Mouse (Mus musculus) erythroblast, embryonic 14.5 days (primary cell): ENCODE measurements around the gene Poldip3. TPM values are rescaled to one million over a fixed set of nuclear protein-coding genes. Genes with fewer than 3 reads are reported as not detected.

Experiments
- H3K27me3 ChIP-seq: 2 replicates; pipeline ENCODE4 v1.6.1; 2012; ENCODE audit warnings: inconsistent platforms; ENCODE audit not compliant: control insufficient read depth
- H3K36me3 ChIP-seq: 2 replicates; pipeline ENCODE4 v1.6.1; 2012; ENCODE audit warnings: mild to moderate bottlenecking, inconsistent platforms; ENCODE audit not compliant: control insufficient read depth
- H3K4me1 ChIP-seq: 2 replicates; pipeline ENCODE4 v1.6.1; 2012; ENCODE audit warnings: inconsistent platforms; ENCODE audit not compliant: control insufficient read depth
- H3K4me3 ChIP-seq: replicated peaks from 2 replicates; pipeline ENCODE3; 2012; ENCODE audit warnings: moderate library complexity, mild to moderate bottlenecking, inconsistent platforms
- H3K9me3 ChIP-seq: 2 replicates; pipeline ENCODE4 v1.6.1; 2012; ENCODE audit warnings: low read length, inconsistent platforms, mixed read lengths; ENCODE audit not compliant: control insufficient read depth
- GATA1 ChIP-seq: IDR thresholded peaks from 2 replicates; pipeline ENCODE4 v1.6.1; 2012; ENCODE audit warnings: low read length, inconsistent platforms, mixed read lengths
- TAL1 ChIP-seq: IDR thresholded peaks from 3 replicates; pipeline ENCODE4 v1.6.1; 2012; ENCODE audit warnings: low read length, inconsistent platforms, mixed read lengths
- polyA plus RNA-seq: library from polyadenylated mRNA; stranded (reverse); fragments of >175 nt; gene quantifications from 2 replicates; pipeline ENCODE4 v1.2.3, GENCODE M21; 2012

Gene Poldip3
- 7.8 and 8.4 TPM in 2 replicates for polyA plus RNA-seq

DNA sequence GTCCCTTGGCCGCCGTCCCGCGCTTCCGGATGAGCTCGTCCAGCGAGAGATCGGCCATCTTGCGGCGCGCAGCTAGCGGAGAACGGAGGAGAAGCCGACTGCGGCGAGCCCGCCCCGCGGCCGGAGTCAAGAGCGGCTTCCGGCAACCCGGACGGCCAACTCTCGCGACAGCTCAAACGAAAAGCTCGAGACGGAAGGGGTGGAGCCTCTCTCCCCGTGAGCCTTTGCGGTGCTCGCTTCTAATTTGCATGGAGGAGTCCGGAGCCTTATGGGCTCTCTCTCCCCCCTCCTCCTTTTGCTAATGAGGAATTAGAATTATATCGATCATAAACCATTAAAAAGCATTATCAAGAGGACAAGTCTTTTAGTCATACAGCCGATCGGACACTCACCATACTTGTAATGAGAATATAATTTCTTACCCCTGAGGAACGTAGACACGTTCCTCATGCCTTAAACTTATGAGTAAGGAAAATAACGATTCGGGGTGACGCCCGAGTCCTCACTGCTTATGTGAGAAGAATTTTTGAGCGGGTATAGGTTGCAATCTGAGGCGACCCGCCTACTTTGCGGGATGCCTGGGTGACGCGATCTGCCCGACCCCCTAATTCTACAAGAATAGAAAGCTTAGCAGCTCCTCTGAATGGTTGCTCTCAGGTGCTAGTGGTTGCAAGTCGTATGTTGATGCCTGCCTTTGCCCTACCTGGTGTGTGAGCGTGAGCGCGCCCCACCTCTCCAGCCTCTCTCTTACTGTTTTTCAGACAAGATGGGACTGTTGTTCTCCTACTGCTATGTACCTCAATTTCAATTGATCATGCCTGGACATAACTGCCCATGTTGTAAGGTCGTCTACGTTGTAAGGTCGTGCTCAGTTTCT, at the start of gene Poldip3:
TSS of gene Poldip3 (minus strand) at position 189 of the 877 bp plus-strand sequence.
- Histone ChIP-seq H3K4me1 (peaks cover 52% of the 10 kb centered on the region), H3K27me3 (no peaks in the 10 kb centered on the region), H3K9me3 (no peaks in the 10 kb centered on the region), H3K4me3 (peak within 1 kb of the TSS; percentile 97), H3K36me3 (peaks cover 67% of the 10 kb centered on the region)
- no peak for TF ChIP-seq TAL1
- no peak for TF ChIP-seq GATA1

- no peaks in the 10 kb centered on the region for H3K4me1 ChIP-seq
- H3K36me3 ChIP-seq: no peaks in the 10 kb centered on the region
- H3K9me3 ChIP-seq: peaks cover 12% of the 10 kb centered on the region
- H3K4me3 ChIP-seq: no peak overlapping the region
- TF ChIP-seq TAL1 (no peak), GATA1 (no peak)
- peaks cover under 1% of the 10 kb centered on the region for H3K27me3 ChIP-seq
Measured at GRCm38 (mm10) chr15:83193413-83193812, 44.2 kb upstream of the Poldip3 start.

DNA sequence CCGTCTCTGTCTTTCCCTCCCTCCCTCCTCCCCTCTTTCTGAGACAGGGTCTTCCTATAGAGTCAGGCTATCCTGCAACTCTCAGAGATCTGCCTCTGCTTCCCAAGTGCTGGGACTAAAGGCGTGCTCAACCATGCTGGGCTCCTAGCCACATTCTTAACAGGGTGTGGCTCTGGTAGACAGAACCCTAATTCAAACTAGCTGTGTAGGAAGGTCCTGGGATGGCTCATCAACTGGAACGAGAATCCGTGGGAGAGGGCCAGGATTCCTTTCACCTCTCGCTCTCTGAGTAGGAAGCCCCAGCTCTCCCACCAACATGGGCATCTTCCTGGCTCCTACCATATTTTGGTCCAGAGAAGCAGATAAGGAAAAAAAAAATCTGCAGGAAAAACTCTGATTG, 33.2 kb upstream of the Poldip3 start:
- no peak overlapping the region for H3K4me3 ChIP-seq
- H3K4me1 ChIP-seq: peaks cover 16% of the 10 kb centered on the region
- peaks cover 8% of the 10 kb centered on the region for H3K27me3 ChIP-seq
- no peak for TF ChIP-seq GATA1
- TF ChIP-seq TAL1: no peak
- peaks cover 3% of the 10 kb centered on the region for H3K36me3 ChIP-seq
- H3K9me3 ChIP-seq: no peaks in the 10 kb centered on the region

- Histone ChIP-seq H3K4me3 (no peak overlapping the region), H3K27me3 (peaks cover 8% of the 10 kb centered on the region), H3K36me3 (peaks cover 3% of the 10 kb centered on the region), H3K9me3 (no peaks in the 10 kb centered on the region), H3K4me1 (peaks cover 16% of the 10 kb centered on the region)
- TF ChIP-seq GATA1 (no peak), TAL1 (no peak)
Measured at GRCm38 (mm10) chr15:83181800-83182330, 32.7 kb upstream of the Poldip3 start.

DNA sequence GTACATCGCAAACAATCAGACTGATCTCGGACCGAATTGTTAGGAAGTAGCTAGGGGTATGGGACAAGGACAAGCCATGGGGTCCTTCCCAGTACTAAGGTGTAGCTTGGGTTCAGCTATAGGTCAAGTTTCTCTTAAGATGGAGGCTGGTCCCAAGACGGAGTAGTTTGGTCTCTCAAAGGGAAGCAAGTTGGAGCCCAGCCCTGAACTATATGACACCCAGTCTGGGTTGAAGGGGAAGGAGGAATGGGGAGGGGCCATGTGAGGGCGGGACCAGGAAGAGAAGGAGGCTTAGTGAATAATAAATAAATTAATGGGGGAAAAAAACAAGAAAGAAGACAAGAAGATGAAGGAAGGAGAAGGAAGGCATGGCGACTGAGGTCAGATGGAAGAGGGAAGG, 30.8 kb upstream of the Poldip3 start:
- TF ChIP-seq GATA1: no peak
- TF ChIP-seq TAL1: no peak
- Histone ChIP-seq H3K36me3 (peaks cover 15% of the 10 kb centered on the region), H3K27me3 (no peaks in the 10 kb centered on the region), H3K4me3 (no peak overlapping the region), H3K4me1 (peaks cover 25% of the 10 kb centered on the region), H3K9me3 (no peaks in the 10 kb centered on the region)

DNA sequence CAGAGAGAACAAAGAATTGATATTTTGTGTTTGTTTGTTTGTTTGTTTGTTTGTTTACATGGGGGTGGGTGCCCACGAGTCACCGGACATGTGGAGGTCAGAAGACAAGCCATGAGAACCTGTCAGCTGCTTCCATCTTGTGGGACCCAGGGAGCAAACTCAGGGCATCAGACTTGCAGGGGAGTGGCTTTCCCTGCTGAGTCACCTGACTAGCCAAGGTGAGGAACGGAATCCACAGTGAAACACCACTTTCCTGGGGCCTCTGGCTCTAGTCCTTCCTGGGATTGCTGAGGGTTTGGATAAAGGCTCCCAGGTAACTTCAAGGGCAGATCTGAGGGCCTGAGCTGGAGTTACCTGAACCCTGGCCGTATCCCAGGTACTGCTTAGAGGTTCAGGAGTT, 27.5 kb upstream of the Poldip3 start:
- Histone ChIP-seq H3K36me3 (peaks cover 40% of the 10 kb centered on the region), H3K4me1 (peaks cover 38% of the 10 kb centered on the region), H3K27me3 (no peaks in the 10 kb centered on the region), H3K9me3 (no peaks in the 10 kb centered on the region), H3K4me3 (no peak overlapping the region)
- no peak for TF ChIP-seq TAL1
- TF ChIP-seq GATA1: no peak

- no peaks in the 10 kb centered on the region for H3K27me3 ChIP-seq
- TF ChIP-seq TAL1 (no peak), GATA1 (no peak)
- peaks cover 56% of the 10 kb centered on the region for H3K36me3 ChIP-seq
- H3K4me1 ChIP-seq: peaks cover 58% of the 10 kb centered on the region
- no peaks in the 10 kb centered on the region for H3K9me3 ChIP-seq
- H3K4me3 ChIP-seq: no peak overlapping the region
Measured at GRCm38 (mm10) chr15:83173914-83174884, 25.0 kb upstream of the Poldip3 start.

DNA sequence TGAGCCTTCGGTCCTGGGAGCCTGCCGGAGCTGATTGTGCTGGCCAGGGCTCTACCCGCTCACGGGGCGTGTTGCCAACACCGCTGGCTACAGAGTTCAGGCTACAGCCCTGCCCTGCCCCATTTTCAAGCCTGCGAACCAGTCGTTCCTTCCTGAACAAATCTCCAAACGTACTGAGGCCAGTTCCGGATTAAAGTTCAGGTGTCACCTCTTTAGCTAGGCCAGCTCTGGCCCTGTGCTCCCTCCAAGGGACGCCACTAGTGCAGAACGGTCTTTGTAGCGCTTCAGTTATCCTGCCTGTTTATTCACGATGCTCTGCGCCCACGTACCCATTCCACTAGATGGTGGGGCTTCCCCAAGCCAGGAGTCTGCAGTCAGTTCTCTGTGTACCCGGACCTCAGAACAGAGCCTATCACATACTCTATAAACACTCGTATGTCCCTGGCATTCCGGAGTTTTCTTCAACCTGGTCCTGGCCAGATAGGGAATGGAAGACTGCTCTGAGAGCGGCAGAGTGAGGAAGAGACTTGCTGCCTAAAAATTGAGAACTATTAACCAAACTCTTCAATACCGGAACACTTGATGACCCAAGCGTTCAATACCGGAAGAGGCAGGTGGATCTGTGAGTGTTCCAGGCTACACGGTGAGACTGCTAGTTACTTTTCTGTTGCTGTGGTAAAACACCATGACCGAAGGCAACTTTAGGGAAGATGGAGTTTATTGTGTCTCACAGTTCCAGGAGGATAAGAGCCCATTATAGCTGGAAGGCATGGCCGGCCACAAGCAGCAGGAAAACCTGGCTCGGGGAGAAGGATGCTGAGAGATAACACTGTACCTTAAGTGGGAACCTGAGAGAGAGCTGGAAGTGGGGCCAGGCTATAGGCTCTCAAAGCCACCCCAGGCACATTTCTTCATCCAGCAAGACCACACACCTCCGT, 23.6 kb upstream of the Poldip3 start, which contains the start of gene Cyb5r3:
TSS of gene Cyb5r3 (minus strand) at position 101 of the 938 bp plus-strand sequence.
- peaks cover 72% of the 10 kb centered on the region for H3K4me1 ChIP-seq
- peaks cover 71% of the 10 kb centered on the region for H3K36me3 ChIP-seq
- H3K4me3 ChIP-seq: peak within 1 kb of the TSS; percentile 83
- no peak for TF ChIP-seq TAL1
- no peaks in the 10 kb centered on the region for H3K27me3 ChIP-seq
- no peaks in the 10 kb centered on the region for H3K9me3 ChIP-seq
